Mouse (Mus musculus) erythroid progenitor cell, adult 5-6 weeks (primary cell): ENCODE measurements around the gene Ostm1. TPM values are rescaled to one million over a fixed set of nuclear protein-coding genes. Genes with fewer than 3 reads are reported as not detected.
A peak's percentile ranks its signal among the peaks of the same experiment; 100 is the strongest.

Source experiments
- ATAC-seq: replicated peaks from 2 replicates; pipeline ENCODE4 v1.8.0; 2016; ENCODE audit warnings: moderate number of reproducible peaks, mild to moderate bottlenecking, moderate TSS enrichment, inconsistent platforms; ENCODE audit not compliant: poor library complexity, low FRiP score, severe bottlenecking
- total RNA-seq, 2 experiments: library from RNA; stranded (forward) in 1 of 2; stranded (reverse) in 1 of 2; fragments of 150-400 nt in 1 of 2; fragments of 186-747, 209-891 nt in 1 of 2; gene quantifications; 2 replicates each; pipeline versions ENCODE4 v1.2.3 to v1.2.4; 2015 to 2017; ENCODE audit warnings: low replicate concordance in 2 of 2

Ostm1 gene
- total RNA-seq, 2 experiments from 2014 or later = 15.5 to 22.8 TPM

GRCm38 (mm10) chr10:42613639-42614381 lies 30.2 kb downstream of the Ostm1 start:
- ATAC-seq = no peak

- no peak for ATAC-seq
Observed at GRCm38 (mm10) chr10:42614766-42615165, 31.1 kb downstream of the Ostm1 start.

GRCm38 (mm10) chr10:42618291-42618690 lies 34.7 kb downstream of the Ostm1 start:
- no peak for ATAC-seq

GRCm38 (mm10) chr10:42625907-42626306 lies 42.3 kb downstream of the Ostm1 start:
- ATAC-seq = peak; percentile 75

- ATAC-seq = no peak
Observed at GRCm38 (mm10) chr10:42630596-42631355, 47.2 kb downstream of the Ostm1 start.

- ATAC-seq = no peak
Observed at GRCm38 (mm10) chr10:42631754-42632452, 48.3 kb downstream of the Ostm1 start.

GRCm38 (mm10) chr10:42632453-42633360 lies 49.1 kb downstream of the Ostm1 start:
- ATAC-seq = no peak

- ATAC-seq = no peak
Observed at GRCm38 (mm10) chr10:42633361-42634121, 49.9 kb downstream of the Ostm1 start.

GRCm38 (mm10) chr10:42634122-42634720 lies 50.6 kb downstream of the Ostm1 start:
- ATAC-seq = no peak

- ATAC-seq = no peak
Observed at GRCm38 (mm10) chr10:42635046-42635445, 51.4 kb downstream of the Ostm1 start.

- no peak for ATAC-seq
Observed at GRCm38 (mm10) chr10:42635566-42636359, 52.1 kb downstream of the Ostm1 start.

- ATAC-seq = no peak
Observed at GRCm38 (mm10) chr10:42636360-42637182, 52.9 kb downstream of the Ostm1 start.

- peak; percentile 44 for ATAC-seq
Observed at GRCm38 (mm10) chr10:42637183-42637788, 53.7 kb downstream of the Ostm1 start.

- no peak for ATAC-seq
Observed at GRCm38 (mm10) chr10:42639856-42640255, 56.2 kb downstream of the Ostm1 start.

GRCm38 (mm10) chr10:42643638-42644037 lies 60.0 kb downstream of the Ostm1 start:
- no peak for ATAC-seq

- no peak for ATAC-seq
Observed at GRCm38 (mm10) chr10:42646340-42646739, 62.7 kb downstream of the Ostm1 start.
